Mouse (Mus musculus): ENCODE measurements around the gene Vmn1r132.
"Not testable (repeated sequence)": the region's sequence is repeated elsewhere in the genome, so short reads cannot be mapped to it uniquely, and the experiment has no call there.

The Vmn1r132 gene

DNA sequence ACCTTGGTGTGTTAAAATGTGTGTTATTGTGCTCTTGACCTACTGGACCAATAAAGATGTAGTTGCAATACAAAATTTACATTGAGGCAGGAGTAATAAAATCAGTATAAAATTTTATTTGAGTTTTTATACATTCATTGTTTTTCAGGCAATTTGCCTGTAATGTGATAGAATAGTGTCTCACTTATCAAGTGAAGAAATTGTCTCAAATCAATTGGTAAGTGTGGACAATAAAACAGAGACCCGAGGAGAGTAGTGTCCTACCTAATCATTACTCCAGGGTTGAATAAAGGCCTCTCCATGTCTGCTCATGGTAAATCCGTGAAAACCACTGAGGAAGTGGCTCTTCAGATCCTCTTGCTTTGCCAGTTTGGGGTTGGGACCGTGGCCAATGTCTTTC, at the start of gene Vmn1r132:
Vmn1r132 (plus strand) TSS at position 301 of the 400 bp plus-strand sequence.
- not testable (repeated sequence) for DNase-seq (ENCODE audit: low read depth, low spot score)

Measured in CD4-positive helper T cell, adult 2 months (primary cell).